Mouse (Mus musculus) hindbrain, embryonic 14.5 days (tissue): ENCODE results near the gene Ano6. TPM values are rescaled to one million over a fixed set of nuclear protein-coding genes. Genes with fewer than 3 reads are reported as not detected.

Source experiments
- ATAC-seq: fragments of 200-750 bp; cut with Nextera tagmentation; 2 replicates; pipeline ENCODE4 v1.8.0; 2017; ENCODE audit warnings: moderate number of reproducible peaks, mild to moderate bottlenecking, moderate TSS enrichment, moderate library complexity; ENCODE audit not compliant: low FRiP score
- DNase-seq: peaks from one replicate; pipeline ENCODE4 v3.0.0-alpha.2; 2015; ENCODE audit warnings: low spot score
- H3K27ac ChIP-seq: fragments of 300-500 bp; sonication (generic); 2 replicates; pipeline ENCODE4 v1.5.1; 2014; ENCODE audit warnings: mild to moderate bottlenecking, moderate library complexity
- H3K27me3 ChIP-seq: fragments of 300-500 bp; sonication (generic); 2 replicates; pipeline ENCODE4 v1.6.1; 2014; ENCODE audit warnings: mild to moderate bottlenecking, low read length, mixed read lengths; ENCODE audit not compliant: control insufficient read depth, insufficient read depth
- H3K36me3 ChIP-seq: fragments of 300-500 bp; sonication (generic); replicated peaks from 2 replicates; pipeline ENCODE4 v1.6.1; 2014; ENCODE audit not compliant: control insufficient read depth, insufficient read depth
- H3K4me1 ChIP-seq: fragments of 300-500 bp; sonication (generic); replicated peaks from 2 replicates; pipeline ENCODE4 v1.6.1; 2014; ENCODE audit warnings: antibody characterized with exemption, low read length, mixed read lengths; ENCODE audit not compliant: control insufficient read depth, insufficient read depth
- H3K4me2 ChIP-seq: fragments of 300-500 bp; sonication (generic); replicated peaks from 2 replicates; pipeline ENCODE4 v1.6.1; 2014; ENCODE audit warnings: mild to moderate bottlenecking, moderate library complexity
- H3K4me3 ChIP-seq: fragments of 300-500 bp; sonication (generic); replicated peaks from 2 replicates; pipeline ENCODE4 v1.5.1; 2014; ENCODE audit warnings: mild to moderate bottlenecking, low read length
- H3K9ac ChIP-seq: fragments of 300-500 bp; sonication (generic); 2 replicates; pipeline ENCODE4 v1.6.1; 2014
- H3K9me3 ChIP-seq: fragments of 300-500 bp; sonication (generic); 2 replicates; pipeline ENCODE4 v1.6.1; 2016; ENCODE audit warnings: low read length; ENCODE audit not compliant: control insufficient read depth
- WGBS: fragments of 180-500 bp; shearing (Covaris S2); extraction: QIAGEN DNeasy Blood & Tissue Kit; methylation state at CpG from one replicate; pipeline ENCODE4 v1.1.7; 2014; 5-methylcytosine and 5-hydroxymethylcytosine counted together
- polyA plus RNA-seq: library from polyadenylated mRNA; unstranded; fragments of >200 nt; fragmentation: Nextera tagmentation; extraction: Ambion mirVana; gene quantifications from 2 replicates; pipeline ENCODE4 v1.2.1, GENCODE M21; 2014

Ano6 gene
- polyA plus RNA-seq, 1 experiment from 2014 or later: 33.2 TPM

GRCm38 (mm10) chr15:95974021-95974597, 183.5 kb downstream of the Ano6 start:
- Histone ChIP-seq H3K9ac (no peak overlapping the region), H3K27ac (no peak overlapping the region), H3K36me3 (peaks cover 54% of the 10 kb centered on the region), H3K9me3 (no peaks in the 10 kb centered on the region), H3K4me3 (no peak overlapping the region), H3K27me3 (no peaks in the 10 kb centered on the region), H3K4me2 (no peak overlapping the region), H3K4me1 (no peaks in the 10 kb centered on the region)
- 74% methylated on average over 10 of the region's 10 CpGs for WGBS
- ATAC-seq (no peak), DNase-seq (no peak)

- Histone ChIP-seq H3K27ac (no peak overlapping the region), H3K4me3 (no peak overlapping the region), H3K9ac (no peak overlapping the region), H3K4me2 (no peak overlapping the region), H3K4me1 (no peaks in the 10 kb centered on the region), H3K27me3 (no peaks in the 10 kb centered on the region), H3K36me3 (peaks cover 38% of the 10 kb centered on the region), H3K9me3 (no peaks in the 10 kb centered on the region)
- ATAC-seq (no peak), DNase-seq (no peak)
- 76% methylated on average over 4 of the region's 4 CpGs for WGBS
Measured at GRCm38 (mm10) chr15:95976156-95976876, 185.7 kb downstream of the Ano6 start.

GRCm38 (mm10) chr15:95977169-95977938, 186.7 kb downstream of the Ano6 start:
- Histone ChIP-seq H3K9me3 (no peaks in the 10 kb centered on the region), H3K9ac (no peak overlapping the region), H3K4me2 (no peak overlapping the region), H3K27me3 (no peaks in the 10 kb centered on the region), H3K36me3 (peaks cover 29% of the 10 kb centered on the region), H3K27ac (no peak overlapping the region), H3K4me1 (no peaks in the 10 kb centered on the region), H3K4me3 (no peak overlapping the region)
- no peak for ATAC-seq
- WGBS: 79% methylated on average over 8 of the region's 8 CpGs
- no peak for DNase-seq

GRCm38 (mm10) chr15:95977939-95978252, 187.3 kb downstream of the Ano6 start:
- no peaks in the 10 kb centered on the region for H3K9me3 ChIP-seq
- no peak overlapping the region for H3K27ac ChIP-seq
- H3K4me1 ChIP-seq: no peaks in the 10 kb centered on the region
- H3K27me3 ChIP-seq: no peaks in the 10 kb centered on the region
- H3K4me3 ChIP-seq: no peak overlapping the region
- no peak for ATAC-seq
- no peak for DNase-seq
- 87% methylated on average over 3 of the region's 3 CpGs for WGBS
- peaks cover 23% of the 10 kb centered on the region for H3K36me3 ChIP-seq
- no peak overlapping the region for H3K4me2 ChIP-seq
- no peak overlapping the region for H3K9ac ChIP-seq

- Histone ChIP-seq H3K36me3 (no peaks in the 10 kb centered on the region), H3K4me2 (no peak overlapping the region), H3K9me3 (no peaks in the 10 kb centered on the region), H3K27ac (no peak overlapping the region), H3K27me3 (no peaks in the 10 kb centered on the region), H3K9ac (no peak overlapping the region), H3K4me3 (no peak overlapping the region), H3K4me1 (no peaks in the 10 kb centered on the region)
- ATAC-seq (no peak), DNase-seq (no peak)
- WGBS: 76% methylated on average over 5 of the region's 5 CpGs
Measured at GRCm38 (mm10) chr15:95980641-95981040, 190.0 kb downstream of the Ano6 start.

GRCm38 (mm10) chr15:95987916-95988315, 197.3 kb downstream of the Ano6 start:
- ATAC-seq: no peak
- Histone ChIP-seq H3K4me1 (no peaks in the 10 kb centered on the region), H3K9ac (no peak overlapping the region), H3K36me3 (no peaks in the 10 kb centered on the region), H3K27ac (no peak overlapping the region), H3K27me3 (no peaks in the 10 kb centered on the region), H3K4me3 (no peak overlapping the region), H3K9me3 (peaks cover 10% of the 10 kb centered on the region), H3K4me2 (no peak overlapping the region)
- 92% methylated on average over 3 of the region's 3 CpGs for WGBS
- DNase-seq: no peak

GRCm38 (mm10) chr15:95989496-95990124, 199.0 kb downstream of the Ano6 start:
- H3K4me1 ChIP-seq: no peaks in the 10 kb centered on the region
- H3K4me2 ChIP-seq: no peak overlapping the region
- no peak overlapping the region for H3K27ac ChIP-seq
- no peaks in the 10 kb centered on the region for H3K36me3 ChIP-seq
- WGBS: 89% methylated on average over 9 of the region's 9 CpGs
- H3K27me3 ChIP-seq: no peaks in the 10 kb centered on the region
- no peak overlapping the region for H3K9ac ChIP-seq
- no peak for DNase-seq
- no peak for ATAC-seq
- peaks cover 14% of the 10 kb centered on the region for H3K9me3 ChIP-seq
- H3K4me3 ChIP-seq: no peak overlapping the region

GRCm38 (mm10) chr15:96002958-96003601, 212.4 kb downstream of the Ano6 start:
- ATAC-seq: no peak
- H3K4me3 ChIP-seq: no peak overlapping the region
- DNase-seq: no peak
- no peaks in the 10 kb centered on the region for H3K4me1 ChIP-seq
- 84% methylated on average over 6 of the region's 6 CpGs for WGBS
- 0 out of 2 replicates have a peak, but pooled peaks cover 5% of the 10 kb centered on the region for H3K9me3 ChIP-seq
- H3K27ac ChIP-seq: no peak overlapping the region
- no peaks in the 10 kb centered on the region for H3K36me3 ChIP-seq
- H3K4me2 ChIP-seq: no peak overlapping the region
- H3K9ac ChIP-seq: no peak overlapping the region
- H3K27me3 ChIP-seq: no peaks in the 10 kb centered on the region
